Mouse (Mus musculus): ENCODE data around the gene Dock1.

Dock1 gene

GRCm38 (mm10) chr7:134695431-134695830 is 25.0 kb downstream of the Dock1 start:
- DNase-seq (ENCODE audit: extremely low spot score, low spot score) = no peak

- DNase-seq (ENCODE audit: extremely low spot score, low spot score) = no peak
Observed at GRCm38 (mm10) chr7:134696126-134696979, 25.9 kb downstream of the Dock1 start.

- no peak for DNase-seq (ENCODE audit: extremely low spot score, low spot score)
Observed at GRCm38 (mm10) chr7:134697479-134697878, 27.0 kb downstream of the Dock1 start.

GRCm38 (mm10) chr7:134698246-134698645 is 27.8 kb downstream of the Dock1 start:
- DNase-seq (ENCODE audit: extremely low spot score, low spot score) = no peak

GRCm38 (mm10) chr7:134700001-134700400 is 29.5 kb downstream of the Dock1 start:
- DNase-seq (ENCODE audit: extremely low spot score, low spot score) = no peak

GRCm38 (mm10) chr7:134702481-134702880 is 32.0 kb downstream of the Dock1 start:
- DNase-seq (ENCODE audit: extremely low spot score, low spot score) = no peak

GRCm38 (mm10) chr7:134703704-134704103 is 33.2 kb downstream of the Dock1 start:
- DNase-seq (ENCODE audit: extremely low spot score, low spot score) = no peak

- DNase-seq (ENCODE audit: extremely low spot score, low spot score) = no peak
Observed at GRCm38 (mm10) chr7:134709226-134709853, 38.9 kb downstream of the Dock1 start.

- no peak for DNase-seq (ENCODE audit: extremely low spot score, low spot score)
Observed at GRCm38 (mm10) chr7:134711576-134711975, 41.1 kb downstream of the Dock1 start.

- no peak for DNase-seq (ENCODE audit: extremely low spot score, low spot score)
Observed at GRCm38 (mm10) chr7:134719406-134719805, 49.0 kb downstream of the Dock1 start.

GRCm38 (mm10) chr7:134722361-134722760 is 51.9 kb downstream of the Dock1 start:
- DNase-seq (ENCODE audit: extremely low spot score, low spot score) = no peak

GRCm38 (mm10) chr7:134722955-134723354 is 52.5 kb downstream of the Dock1 start:
- no peak for DNase-seq (ENCODE audit: extremely low spot score, low spot score)

GRCm38 (mm10) chr7:134723509-134723908 is 53.1 kb downstream of the Dock1 start:
- no peak for DNase-seq (ENCODE audit: extremely low spot score, low spot score)

- no peak for DNase-seq (ENCODE audit: extremely low spot score, low spot score)
Observed at GRCm38 (mm10) chr7:134724841-134725240, 54.4 kb downstream of the Dock1 start.

- no peak for DNase-seq (ENCODE audit: extremely low spot score, low spot score)
Observed at GRCm38 (mm10) chr7:134725551-134726529, 55.4 kb downstream of the Dock1 start.

- no peak for DNase-seq (ENCODE audit: extremely low spot score, low spot score)
Observed at GRCm38 (mm10) chr7:134726530-134727258, 56.2 kb downstream of the Dock1 start.

- no peak for DNase-seq (ENCODE audit: extremely low spot score, low spot score)
Observed at GRCm38 (mm10) chr7:134729348-134729747, 58.9 kb downstream of the Dock1 start.

- DNase-seq (ENCODE audit: extremely low spot score, low spot score) = no peak
Observed at GRCm38 (mm10) chr7:134730406-134731126, 60.1 kb downstream of the Dock1 start.

GRCm38 (mm10) chr7:134747059-134747458 is 76.6 kb downstream of the Dock1 start:
- no peak for DNase-seq (ENCODE audit: extremely low spot score, low spot score)

GRCm38 (mm10) chr7:134748376-134748775 is 77.9 kb downstream of the Dock1 start:
- DNase-seq (ENCODE audit: extremely low spot score, low spot score) = no peak

Data from neural tube, embryonic 10.5 days (tissue).